Mouse (Mus musculus): ENCODE data around the gene Zxdc. TPM values are rescaled to one million over a fixed set of nuclear protein-coding genes. Genes with fewer than 3 reads are reported as not detected.

Zxdc gene
- polyA plus RNA-seq, 1 experiment from 2014 or later, result 9.9 TPM

- Histone ChIP-seq H3K27me3 (replicated peaks; ENCODE audit: control insufficient read depth, insufficient read depth, low read length) (no peaks in the 10 kb centered on the region), H3K4me3 (ENCODE audit: low read depth, low read length) (no peak within 1 kb of the TSS), H3K27ac (ENCODE audit: low read depth) (no peak within 1 kb of the TSS), H3K4me1 (replicated peaks; ENCODE audit: control insufficient read depth, insufficient read depth, low read length) (no peaks in the 10 kb centered on the region), H3K9ac (ENCODE audit: low read length) (no peak within 1 kb of the TSS), H3K9me3 (ENCODE audit: control insufficient read depth, low read length) (no peaks in the 10 kb centered on the region), H3K4me2 (ENCODE audit: low read length) (no peak within 1 kb of the TSS), H3K36me3 (ENCODE audit: control insufficient read depth, insufficient read depth, low read length) (no peaks in the 10 kb centered on the region)
- ATAC-seq (replicated peaks; ENCODE audit: low FRiP score, low TSS enrichment, low read depth) (no peak), DNase-seq (ENCODE audit: low spot score) (no peak)
- 91% methylated on average over 7 of the region's 7 CpGs for WGBS
Observed at GRCm38 (mm10) chr6:90332561-90333425, 36.5 kb upstream of the Zxdc start, which contains the start of gene Uroc1. Gene Uroc1 (plus strand): TSS chr6:90333284.

GRCm38 (mm10) chr6:90334244-90334643 is 35.0 kb upstream of the Zxdc start:
- no peak for ATAC-seq (replicated peaks; ENCODE audit: low FRiP score, low TSS enrichment, low read depth)
- 81% methylated on average over 3 of the region's 3 CpGs for WGBS
- Histone ChIP-seq H3K9me3 (ENCODE audit: control insufficient read depth, low read length) (no peaks in the 10 kb centered on the region), H3K4me3 (ENCODE audit: low read depth, low read length) (no peak overlapping the region), H3K36me3 (ENCODE audit: control insufficient read depth, insufficient read depth, low read length) (no peaks in the 10 kb centered on the region), H3K27me3 (replicated peaks; ENCODE audit: control insufficient read depth, insufficient read depth, low read length) (no peaks in the 10 kb centered on the region), H3K4me2 (ENCODE audit: low read length) (no peak overlapping the region), H3K27ac (ENCODE audit: low read depth) (no peak overlapping the region), H3K9ac (ENCODE audit: low read length) (no peak overlapping the region), H3K4me1 (replicated peaks; ENCODE audit: control insufficient read depth, insufficient read depth, low read length) (no peaks in the 10 kb centered on the region)
- DNase-seq (ENCODE audit: low spot score), result no peak

- Histone ChIP-seq H3K4me1 (replicated peaks; ENCODE audit: control insufficient read depth, insufficient read depth, low read length) (no peaks in the 10 kb centered on the region), H3K4me3 (ENCODE audit: low read depth, low read length) (no peak overlapping the region), H3K4me2 (ENCODE audit: low read length) (no peak overlapping the region), H3K9ac (ENCODE audit: low read length) (no peak overlapping the region), H3K27me3 (replicated peaks; ENCODE audit: control insufficient read depth, insufficient read depth, low read length) (no peaks in the 10 kb centered on the region), H3K9me3 (ENCODE audit: control insufficient read depth, low read length) (no peaks in the 10 kb centered on the region), H3K36me3 (ENCODE audit: control insufficient read depth, insufficient read depth, low read length) (no peaks in the 10 kb centered on the region), H3K27ac (ENCODE audit: low read depth) (no peak overlapping the region)
- no peak for DNase-seq (ENCODE audit: low spot score)
- ATAC-seq (replicated peaks; ENCODE audit: low FRiP score, low TSS enrichment, low read depth), result no peak
- WGBS, result 74% methylated on average over 2 of the region's 2 CpGs
Observed at GRCm38 (mm10) chr6:90342343-90342742, 26.9 kb upstream of the Zxdc start.

GRCm38 (mm10) chr6:90347183-90347582 is 22.1 kb upstream of the Zxdc start:
- WGBS, result 76% methylated on average over 4 of the region's 4 CpGs
- no peaks in the 10 kb centered on the region for H3K36me3 ChIP-seq (ENCODE audit: control insufficient read depth, insufficient read depth, low read length)
- no peak overlapping the region for H3K9ac ChIP-seq (ENCODE audit: low read length)
- DNase-seq (ENCODE audit: low spot score) (no peak), ATAC-seq (replicated peaks; ENCODE audit: low FRiP score, low TSS enrichment, low read depth) (no peak)
- no peaks in the 10 kb centered on the region for H3K4me1 ChIP-seq (replicated peaks; ENCODE audit: control insufficient read depth, insufficient read depth, low read length)
- no peak overlapping the region for H3K4me2 ChIP-seq (ENCODE audit: low read length)
- no peaks in the 10 kb centered on the region for H3K27me3 ChIP-seq (replicated peaks; ENCODE audit: control insufficient read depth, insufficient read depth, low read length)
- no peak overlapping the region for H3K27ac ChIP-seq (ENCODE audit: low read depth)
- H3K4me3 ChIP-seq (ENCODE audit: low read depth, low read length), result no peak overlapping the region
- H3K9me3 ChIP-seq (ENCODE audit: control insufficient read depth, low read length), result no peaks in the 10 kb centered on the region

GRCm38 (mm10) chr6:90348500-90348899 is 20.8 kb upstream of the Zxdc start:
- 84% methylated on average over 4 of the region's 4 CpGs for WGBS
- ATAC-seq (replicated peaks; ENCODE audit: low FRiP score, low TSS enrichment, low read depth) (no peak), DNase-seq (ENCODE audit: low spot score) (no peak)
- no peaks in the 10 kb centered on the region for H3K36me3 ChIP-seq (ENCODE audit: control insufficient read depth, insufficient read depth, low read length)
- H3K9ac ChIP-seq (ENCODE audit: low read length), result no peak overlapping the region
- no peaks in the 10 kb centered on the region for H3K27me3 ChIP-seq (replicated peaks; ENCODE audit: control insufficient read depth, insufficient read depth, low read length)
- H3K4me3 ChIP-seq (ENCODE audit: low read depth, low read length), result no peak overlapping the region
- H3K4me2 ChIP-seq (ENCODE audit: low read length), result no peak overlapping the region
- no peak overlapping the region for H3K27ac ChIP-seq (ENCODE audit: low read depth)
- H3K4me1 ChIP-seq (replicated peaks; ENCODE audit: control insufficient read depth, insufficient read depth, low read length), result no peaks in the 10 kb centered on the region
- H3K9me3 ChIP-seq (ENCODE audit: control insufficient read depth, low read length), result no peaks in the 10 kb centered on the region

- DNase-seq (ENCODE audit: low spot score) (no peak), ATAC-seq (replicated peaks; ENCODE audit: low FRiP score, low TSS enrichment, low read depth) (no peak)
- H3K4me1 ChIP-seq (replicated peaks; ENCODE audit: control insufficient read depth, insufficient read depth, low read length), result no peaks in the 10 kb centered on the region
- H3K9me3 ChIP-seq (ENCODE audit: control insufficient read depth, low read length), result no peaks in the 10 kb centered on the region
- H3K4me3 ChIP-seq (ENCODE audit: low read depth, low read length), result no peak overlapping the region
- no peak overlapping the region for H3K9ac ChIP-seq (ENCODE audit: low read length)
- no peaks in the 10 kb centered on the region for H3K36me3 ChIP-seq (ENCODE audit: control insufficient read depth, insufficient read depth, low read length)
- 56% methylated on average over 2 of the region's 2 CpGs for WGBS
- no peak overlapping the region for H3K4me2 ChIP-seq (ENCODE audit: low read length)
- H3K27me3 ChIP-seq (replicated peaks; ENCODE audit: control insufficient read depth, insufficient read depth, low read length), result no peaks in the 10 kb centered on the region
- no peak overlapping the region for H3K27ac ChIP-seq (ENCODE audit: low read depth)
Observed at GRCm38 (mm10) chr6:90350011-90350410, 19.3 kb upstream of the Zxdc start.

GRCm38 (mm10) chr6:90358142-90358541 is 11.2 kb upstream of the Zxdc start:
- Histone ChIP-seq H3K4me3 (ENCODE audit: low read depth, low read length) (no peak overlapping the region), H3K27ac (ENCODE audit: low read depth) (no peak overlapping the region), H3K4me1 (replicated peaks; ENCODE audit: control insufficient read depth, insufficient read depth, low read length) (peaks cover 3% of the 10 kb centered on the region; the same call in 1 of the 2 replicates), H3K36me3 (ENCODE audit: control insufficient read depth, insufficient read depth, low read length) (no peaks in the 10 kb centered on the region), H3K27me3 (replicated peaks; ENCODE audit: control insufficient read depth, insufficient read depth, low read length) (no peaks in the 10 kb centered on the region), H3K9me3 (ENCODE audit: control insufficient read depth, low read length) (no peaks in the 10 kb centered on the region), H3K4me2 (ENCODE audit: low read length) (no peak overlapping the region), H3K9ac (ENCODE audit: low read length) (no peak overlapping the region)
- ATAC-seq (replicated peaks; ENCODE audit: low FRiP score, low TSS enrichment, low read depth) (no peak), DNase-seq (ENCODE audit: low spot score) (peak; percentile 58)
- WGBS, result 41% methylated on average over 5 of the region's 5 CpGs

GRCm38 (mm10) chr6:90359445-90359844 is 9.8 kb upstream of the Zxdc start:
- no peak overlapping the region for H3K27ac ChIP-seq (ENCODE audit: low read depth)

More at GRCm38 (mm10) chr6:90359445-90359844, 9.8 kb upstream of the Zxdc start:
- no peak overlapping the region for H3K4me2 ChIP-seq (ENCODE audit: low read length)
- no peak overlapping the region for H3K4me3 ChIP-seq (ENCODE audit: low read depth, low read length)
- H3K27me3 ChIP-seq (replicated peaks; ENCODE audit: control insufficient read depth, insufficient read depth, low read length), result no peaks in the 10 kb centered on the region
- ATAC-seq (replicated peaks; ENCODE audit: low FRiP score, low TSS enrichment, low read depth), result no peak
- WGBS, result 83% methylated on average over 2 of the region's 2 CpGs
- DNase-seq (ENCODE audit: low spot score), result no peak
- no peak overlapping the region for H3K9ac ChIP-seq (ENCODE audit: low read length)
- H3K9me3 ChIP-seq (ENCODE audit: control insufficient read depth, low read length), result no peaks in the 10 kb centered on the region
- no peaks in the 10 kb centered on the region for H3K36me3 ChIP-seq (ENCODE audit: control insufficient read depth, insufficient read depth, low read length)
- peaks cover 3% of the 10 kb centered on the region; the same call in 1 of the 2 replicates for H3K4me1 ChIP-seq (replicated peaks; ENCODE audit: control insufficient read depth, insufficient read depth, low read length)

Measured in intestine, embryonic 14.5 days (tissue).